ENCODE assay signal across 18 mouse cellular contexts in the genomic region with DNA sequence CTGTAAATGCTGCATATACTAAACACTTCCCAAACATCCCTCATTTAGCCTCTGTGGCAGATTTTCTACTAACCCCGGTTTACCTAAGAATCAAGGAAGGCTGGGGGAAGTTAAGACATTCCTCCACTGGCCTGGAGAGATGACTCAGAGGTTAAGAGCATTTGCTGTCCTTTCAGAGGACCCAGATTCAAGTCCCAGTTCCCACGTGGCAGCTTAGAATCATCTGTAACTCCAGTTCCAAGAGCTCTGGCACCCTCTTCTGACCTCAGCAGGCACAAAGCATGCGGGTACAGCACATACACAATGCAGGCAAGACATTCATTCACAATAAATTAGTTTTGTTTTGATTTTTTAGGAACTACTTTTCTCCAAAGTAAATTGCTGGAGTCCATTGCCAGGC. TPM values are rescaled to one million over a fixed set of nuclear protein-coding genes. Genes with fewer than 3 reads are reported as not detected.
A peak's percentile ranks its signal among the peaks of the same experiment; 100 is the strongest.
DNase-seq lines count a peak whose midpoint lies in the region; ATAC-seq and TF ChIP-seq lines count a peak whose summit lies in the region.
"Had no signal": no experiment of that assay in that cellular context is flagged by ENCODE, and none has a peak within 500 bp of the region (broad histone marks: within the 10 kb centered on the region; RNA-seq: fewer than 3 reads in every experiment).

No protein-coding gene starts in this region.

- H3K4me3 ChIP-seq in gastrocnemius, adult 2 months = no peak overlapping the region
- no peak overlapping the region for H3K4me3 ChIP-seq in lung, embryonic 14.5 days (ENCODE audit: low read depth, low read length)
- H3K4me3 ChIP-seq in midbrain, embryonic 14.5 days (replicated peaks; ENCODE audit: low read depth, low read length) = no peak overlapping the region
- H3K4me3 ChIP-seq: erythroblast, embryonic 14.5 days; layer of hippocampus, adult 2 months; left cerebral cortex, adult 2 months; limb, embryonic 15.5 days had no signal

- H3K4me1 ChIP-seq in lung, embryonic 14.5 days (ENCODE audit: insufficient read depth) = peaks cover 7% of the 10 kb centered on the region; the same call in 1 of the 2 replicates
- peaks cover 25% of the 10 kb centered on the region for H3K4me1 ChIP-seq in midbrain, embryonic 14.5 days (ENCODE audit: control insufficient read depth, insufficient read depth, low read length)

- no peak overlapping the region for H3K4me2 ChIP-seq in lung, embryonic 14.5 days
- no peak overlapping the region for H3K4me2 ChIP-seq in midbrain, embryonic 14.5 days (ENCODE audit: low read length)
- H3K4me2 ChIP-seq: heart, embryonic 11.5 days; limb, embryonic 15.5 days had no signal

- ATAC-seq in lung, embryonic 14.5 days (ENCODE audit: insufficient read depth) = no peak
- no peak for ATAC-seq in midbrain, embryonic 14.5 days (ENCODE audit: low FRiP score, low TSS enrichment)
- ATAC-seq: forebrain, embryonic 16.5 days had no signal

- WGBS in lung, embryonic 14.5 days = 44% methylated on average over 3 of the region's 3 CpGs
- WGBS in midbrain, embryonic 14.5 days = 53% methylated on average over 3 of the region's 3 CpGs

- DNase-seq in gastrocnemius, adult 2 months = no peak
- DNase-seq in gastrocnemius, postnatal 4 days (ENCODE audit: low spot score in 2 of 2) = no peak
- DNase-seq in lung, embryonic 14.5 days = no peak
- no peak for DNase-seq in lung, adult 18-20 months
- peak; percentile 55 for DNase-seq in adipocyte (ENCODE audit: low spot score)
- no peak for DNase-seq in urinary bladder, adult 18-20 months (ENCODE audit: low spot score in 2 of 2)
- DNase-seq in midbrain, embryonic 14.5 days = no peak
- DNase-seq in adrenal gland, adult 18-20 months (ENCODE audit: low spot score in 2 of 2) = no peak
- DNase-seq: adrenal gland, postnatal 14 days; cerebellum, adult 9-11 months; heart, postnatal 4 days had no signal

- peak overlapping the region; percentile 99 for H3K27ac ChIP-seq in gastrocnemius, adult 2 months
- H3K27ac ChIP-seq in lung, embryonic 14.5 days (ENCODE audit: low read depth) = peak overlapping the region; percentile 25; the same call in 1 of the 2 replicates
- H3K27ac ChIP-seq in midbrain, embryonic 14.5 days (replicated peaks; ENCODE audit: low read depth, low read length) = no peak overlapping the region
- H3K27ac ChIP-seq: left cerebral cortex, adult 2 months; limb, embryonic 15.5 days had no signal

- no peak for TF ChIP-seq CTCF in gastrocnemius, adult 2 months (IDR thresholded peaks at IDR 0.05)
- no peak for TF ChIP-seq CTCF in lung, embryonic 14.5 days (IDR thresholded peaks at IDR 0.05; ENCODE audit: low read depth)

- no peaks in the 10 kb centered on the region for H3K9me3 ChIP-seq in lung, embryonic 14.5 days (ENCODE audit: low read depth, low read length)
- no peaks in the 10 kb centered on the region for H3K9me3 ChIP-seq in midbrain, embryonic 14.5 days (ENCODE audit: control insufficient read depth, low read length)
- H3K9me3 ChIP-seq: limb, embryonic 15.5 days had no signal

- H3K27me3 ChIP-seq in lung, embryonic 14.5 days (ENCODE audit: insufficient read depth, low read length) = no peaks in the 10 kb centered on the region
- H3K27me3 ChIP-seq in midbrain, embryonic 14.5 days (ENCODE audit: control insufficient read depth, insufficient read depth, low read length) = no peaks in the 10 kb centered on the region
- H3K27me3 ChIP-seq: limb, embryonic 15.5 days had no signal

- no peaks in the 10 kb centered on the region for H3K36me3 ChIP-seq in lung, embryonic 14.5 days (ENCODE audit: insufficient read depth)
- no peaks in the 10 kb centered on the region for H3K36me3 ChIP-seq in midbrain, embryonic 14.5 days (ENCODE audit: control insufficient read depth, insufficient read depth, low read length)
- H3K36me3 ChIP-seq: limb, embryonic 15.5 days had no signal

- no peak overlapping the region for H3K9ac ChIP-seq in lung, embryonic 14.5 days
- no peak overlapping the region for H3K9ac ChIP-seq in midbrain, embryonic 14.5 days (replicated peaks; ENCODE audit: low read length)
- H3K9ac ChIP-seq: limb, embryonic 15.5 days had no signal

- intact Hi-C loops in gastrocnemius, adult 2 months (cut with DNase I) = no loop called here

RNA-seq across cellular contexts. Expression of a gene that starts 1.3 kb away (rescaled TPM):
- 100 to 1,000 TPM; 117 to 173 TPM for total RNA-seq in gastrocnemius, adult 2 months (2021)
- total RNA-seq in gastrocnemius, postnatal 4 days (2021) = 100 to 1,000 TPM; 307 to 318 TPM
- 28.6 and 29.6 TPM in 2 replicates for polyA plus RNA-seq in lung, embryonic 14.5 days (2014; fragmentation: Nextera tagmentation; extraction: Ambion mirVana)
- polyA plus RNA-seq in midbrain, embryonic 14.5 days (2014; fragmentation: Nextera tagmentation; extraction: Ambion mirVana) = 70.7 and 113 TPM in 2 replicates
- total RNA-seq in adrenal gland, adult 18-20 months (2021) = 100 to 1,000 TPM in 1 of 2 experiments, 10 to 100 TPM in 1; 96.5 to 123 TPM

RNA-seq across cellular contexts. Expression of a gene that starts 3.8 kb away (rescaled TPM):
- 10 to 100 TPM; 32.7 to 43.1 TPM for total RNA-seq in gastrocnemius, adult 2 months (2021)
- 10 to 100 TPM; 60.1 to 71.6 TPM for total RNA-seq in gastrocnemius, postnatal 4 days (2021)
- polyA plus RNA-seq in lung, embryonic 14.5 days (2014; fragmentation: Nextera tagmentation; extraction: Ambion mirVana) = 83.5 and 85.6 TPM in 2 replicates
- polyA plus RNA-seq in midbrain, embryonic 14.5 days (2014; fragmentation: Nextera tagmentation; extraction: Ambion mirVana) = 97.7 and 98.5 TPM in 2 replicates
- 10 to 100 TPM; 58.8 to 59.4 TPM for total RNA-seq in adrenal gland, adult 18-20 months (2021)

RNA-seq across cellular contexts. Expression of a gene that starts 30.3 kb away (rescaled TPM):
- total RNA-seq in gastrocnemius, adult 2 months (2021) = 10 to 100 TPM; 46.7 to 50.5 TPM
- total RNA-seq in gastrocnemius, postnatal 4 days (2021) = 10 to 100 TPM; 35.0 to 40.4 TPM
- 30.3 and 32.6 TPM in 2 replicates for polyA plus RNA-seq in lung, embryonic 14.5 days (2014; fragmentation: Nextera tagmentation; extraction: Ambion mirVana)
- polyA plus RNA-seq in midbrain, embryonic 14.5 days (2014; fragmentation: Nextera tagmentation; extraction: Ambion mirVana) = 37.5 and 42.7 TPM in 2 replicates
- total RNA-seq in adrenal gland, adult 18-20 months (2021) = 10 to 100 TPM; 45.6 to 59.7 TPM

RNA-seq across cellular contexts. Expression of a gene that starts 43.4 kb away (rescaled TPM):
- 100 to 1,000 TPM in 1 of 2 experiments, 10 to 100 TPM in 1; 95.4 to 186 TPM for total RNA-seq in gastrocnemius, adult 2 months (2021)
- 100 to 1,000 TPM; 156 to 173 TPM for total RNA-seq in gastrocnemius, postnatal 4 days (2021)
- 0.11 and 0.35 TPM in 2 replicates for polyA plus RNA-seq in lung, embryonic 14.5 days (2014; fragmentation: Nextera tagmentation; extraction: Ambion mirVana)
- polyA plus RNA-seq in midbrain, embryonic 14.5 days (2014; fragmentation: Nextera tagmentation; extraction: Ambion mirVana) = not detected in 2 replicates
- under 1 TPM in 1 of 2 experiments, not detected in 1; 0.45 TPM for total RNA-seq in adrenal gland, adult 18-20 months (2021)
- total RNA-seq: adrenal gland, postnatal 14 days; layer of hippocampus, adult 2 months; left cerebral cortex, adult 2 months; megakaryocyte-erythroid progenitor cell, adult 5-6 weeks had no signal
- polyA plus RNA-seq: erythroblast, embryonic 14.5 days; forebrain, embryonic 16.5 days had no signal
